Mouse (Mus musculus) embryonic fibroblast, embryonic 13.5 days (primary cell): Measurements from ENCODE around the gene Hmcn1.

Experiments used
- CTCF ChIP-seq: IDR thresholded peaks from 2 replicates; pipeline ENCODE4 v1.5.1; 2011; ENCODE audit warnings: mild to moderate bottlenecking, control low read depth, low read length, moderate library complexity, borderline replicate concordance; ENCODE audit not compliant: insufficient read depth
- POLR2A ChIP-seq: IDR thresholded peaks from 2 replicates; pipeline ENCODE4 v1.6.1; 2011; ENCODE audit warnings: low read depth, mild to moderate bottlenecking, control low read depth, low read length, moderate library complexity

DNA sequence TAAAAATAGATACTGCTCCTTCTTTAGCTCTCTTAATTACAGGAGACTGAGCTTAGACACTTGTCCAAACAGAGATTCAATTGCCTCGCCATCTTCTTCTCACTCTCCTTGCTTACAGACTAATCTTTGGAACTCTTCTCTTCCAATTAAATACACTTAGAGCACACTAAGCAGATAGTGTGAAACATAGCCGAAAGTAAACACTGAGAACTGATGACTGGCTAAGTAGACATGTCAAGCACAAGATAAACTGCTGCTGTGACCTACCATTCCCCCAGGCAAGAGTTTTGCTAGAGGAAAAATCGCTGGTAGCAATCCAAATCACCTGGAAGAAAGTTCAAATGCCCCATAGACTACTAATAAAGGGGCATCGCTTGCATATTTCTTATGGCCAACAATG lies 178.3 kb downstream of the Hmcn1 start:
- no peak for TF ChIP-seq POLR2A
- no peak for TF ChIP-seq CTCF
